Comparison of ENCODE assay signal across 21 mouse cellular contexts in genomic region chr8:106006413-106006812, GRCm38 (mm10). TPM values are rescaled to one million over a fixed set of nuclear protein-coding genes. Genes with fewer than 3 reads are reported as not detected.
DNase-seq lines count a peak whose midpoint lies in the region; ATAC-seq and TF ChIP-seq lines count a peak whose summit lies in the region.
"Had no signal": no experiment of that assay in that cellular context is flagged by ENCODE, and none has a peak within 500 bp of the region (broad histone marks: within the 10 kb centered on the region; RNA-seq: fewer than 3 reads in every experiment).

No protein-coding gene starts in this region.

- no peak overlapping the region for H3K9ac ChIP-seq in kidney, embryonic 15.5 days
- no peak overlapping the region for H3K9ac ChIP-seq in midbrain, postnatal 0 days (replicated peaks; ENCODE audit: low read length, poor library complexity, severe bottlenecking)
- H3K9ac ChIP-seq in midbrain, embryonic 13.5 days (replicated peaks): no peak overlapping the region
- H3K9ac ChIP-seq: heart, embryonic 13.5 days; liver, embryonic 15.5 days; neural tube, embryonic 13.5 days had no signal

- no peak for TF ChIP-seq POLR2A in kidney, adult 2 months (IDR thresholded peaks at IDR 0.05; ENCODE audit: low read depth, low read length)

- no peak overlapping the region for H3K27ac ChIP-seq in kidney, adult 2 months (ENCODE audit: insufficient read depth, low read depth, low read length)
- no peak overlapping the region for H3K27ac ChIP-seq in kidney, embryonic 15.5 days
- H3K27ac ChIP-seq in midbrain, postnatal 0 days (ENCODE audit: low read depth, low read length): no peak overlapping the region
- no peak overlapping the region for H3K27ac ChIP-seq in midbrain, embryonic 13.5 days
- peak overlapping the region; percentile 93 for H3K27ac ChIP-seq in macrophage
- H3K27ac ChIP-seq: heart, embryonic 13.5 days; liver, embryonic 15.5 days; neural tube, embryonic 13.5 days had no signal

- peak; percentile 14 for DNase-seq in kidney, adult 2 months
- DNase-seq in midbrain, postnatal 0 days (ENCODE audit: low spot score): no peak
- DNase-seq in ES-CJ7 (ENCODE audit: low read depth, low spot score): peak; percentile 25
- no peak for DNase-seq in T-cell, adult 2 months (ENCODE audit: low spot score)
- DNase-seq in urinary bladder, postnatal 36 days (ENCODE audit: low spot score in 2 of 2): no peak
- DNase-seq: cerebellum, adult 8-10 months; gastrocnemius, postnatal 14 days; kidney, adult 11 months; spleen, adult 18-20 months had no signal

- TF ChIP-seq CTCF in kidney, adult 2 months (conservative IDR thresholded peaks at IDR 0.05; ENCODE audit: insufficient read depth, insufficient read length, low read depth, low read length): peak; percentile 33; the same call in 1 of the 2 replicates
- peak; percentile 25; the same call in 1 of the 2 replicates for TF ChIP-seq CTCF in midbrain, postnatal 0 days (IDR thresholded peaks at IDR 0.05)

- H3K4me2 ChIP-seq in kidney, embryonic 15.5 days: no peak overlapping the region
- no peak overlapping the region for H3K4me2 ChIP-seq in midbrain, postnatal 0 days (ENCODE audit: low read depth, low read length, poor library complexity, severe bottlenecking)
- H3K4me2 ChIP-seq in midbrain, embryonic 13.5 days (replicated peaks): no peak overlapping the region
- H3K4me2 ChIP-seq: heart, embryonic 13.5 days; liver, embryonic 15.5 days; neural tube, embryonic 13.5 days had no signal

- peaks cover 33% of the 10 kb centered on the region for H3K79me2 ChIP-seq in macrophage (ENCODE audit: inconsistent target)

- H3K9me3 ChIP-seq in kidney, embryonic 15.5 days (replicated peaks): no peaks in the 10 kb centered on the region
- no peaks in the 10 kb centered on the region for H3K9me3 ChIP-seq in midbrain, postnatal 0 days (ENCODE audit: low read length)
- H3K9me3 ChIP-seq in midbrain, embryonic 13.5 days: no peaks in the 10 kb centered on the region
- H3K9me3 ChIP-seq: G1E; heart, embryonic 13.5 days; liver, embryonic 15.5 days; neural tube, embryonic 13.5 days had no signal

- no peaks in the 10 kb centered on the region for H3K27me3 ChIP-seq in kidney, adult 2 months (replicated peaks; ENCODE audit: control insufficient read depth, insufficient read depth, low read length)
- no peaks in the 10 kb centered on the region for H3K27me3 ChIP-seq in kidney, embryonic 15.5 days
- H3K27me3 ChIP-seq in midbrain, postnatal 0 days (ENCODE audit: insufficient read depth, low read length): no peaks in the 10 kb centered on the region
- no peaks in the 10 kb centered on the region for H3K27me3 ChIP-seq in midbrain, embryonic 13.5 days
- H3K27me3 ChIP-seq: heart, embryonic 13.5 days; liver, embryonic 15.5 days; neural tube, embryonic 13.5 days had no signal

- WGBS in kidney, adult 2 months: 90% methylated on average over 4 of the region's 4 CpGs
- 89% methylated on average over 4 of the region's 4 CpGs for WGBS in kidney, embryonic 15.5 days
- 96% methylated on average over 4 of the region's 4 CpGs for WGBS in midbrain, postnatal 0 days
- 93% methylated on average over 4 of the region's 4 CpGs for WGBS in midbrain, embryonic 13.5 days
- WGBS in macrophage (ENCODE audit: missing documents): 91% methylated on average over 4 of the region's 4 CpGs

- H3K4me1 ChIP-seq in kidney, adult 2 months (ENCODE audit: control insufficient read depth, insufficient read depth, low read length): peaks cover 5% of the 10 kb centered on the region; the same call in 1 of the 2 replicates
- H3K4me1 ChIP-seq in kidney, embryonic 15.5 days: peaks cover 13% of the 10 kb centered on the region
- peaks cover 12% of the 10 kb centered on the region for H3K4me1 ChIP-seq in midbrain, postnatal 0 days (ENCODE audit: insufficient read depth, low read length)
- H3K4me1 ChIP-seq in midbrain, embryonic 13.5 days (replicated peaks): peaks cover 13% of the 10 kb centered on the region

- ATAC-seq in kidney, embryonic 15.5 days (replicated peaks; ENCODE audit: low FRiP score): no peak
- no peak for ATAC-seq in midbrain, postnatal 0 days (ENCODE audit: low FRiP score)
- ATAC-seq in midbrain, embryonic 13.5 days: no peak
- ATAC-seq: forebrain, embryonic 16.5 days had no signal

- H3K36me3 ChIP-seq in kidney, adult 2 months (ENCODE audit: control insufficient read depth, insufficient read depth, low read length): no peaks in the 10 kb centered on the region
- H3K36me3 ChIP-seq in kidney, embryonic 15.5 days: peaks cover 4% of the 10 kb centered on the region; the same call in 1 of the 2 replicates
- H3K36me3 ChIP-seq in midbrain, postnatal 0 days (ENCODE audit: insufficient read depth, low read length): no peaks in the 10 kb centered on the region
- 0 out of 2 replicates have a peak, but pooled peaks cover 7% of the 10 kb centered on the region for H3K36me3 ChIP-seq in midbrain, embryonic 13.5 days
- H3K36me3 ChIP-seq in macrophage (ENCODE audit: inconsistent target): no peaks in the 10 kb centered on the region
- H3K36me3 ChIP-seq: liver, embryonic 15.5 days had no signal

- no peak overlapping the region for H3K4me3 ChIP-seq in kidney, adult 2 months (ENCODE audit: insufficient read depth, low read depth, low read length)
- no peak overlapping the region for H3K4me3 ChIP-seq in kidney, embryonic 15.5 days (replicated peaks)
- H3K4me3 ChIP-seq in midbrain, postnatal 0 days (ENCODE audit: low read depth, low read length): no peak overlapping the region
- H3K4me3 ChIP-seq in midbrain, embryonic 13.5 days (replicated peaks): no peak overlapping the region
- no peak overlapping the region for H3K4me3 ChIP-seq in macrophage (ENCODE audit: inconsistent target)
- H3K4me3 ChIP-seq: heart, embryonic 13.5 days; liver, embryonic 15.5 days; neural tube, embryonic 13.5 days had no signal

RNA-seq across cellular contexts. Expression of gene Dpep2nb, which starts 0.6 kb away (rescaled TPM):
- 0.06 TPM in 1 of 2 replicates, not detected in the other for polyA plus RNA-seq in kidney, adult 2 months (2012; rRNA removed)
- polyA plus RNA-seq in kidney, embryonic 15.5 days (2015; fragmentation: Nextera tagmentation; extraction: Ambion mirVana): 0.18 TPM in 1 of 2 replicates, not detected in the other
- not detected in 2 replicates for total RNA-seq in midbrain, postnatal 0 days (2014; rRNA removed)
- not detected in 2 replicates for polyA plus RNA-seq in midbrain, postnatal 0 days (2015; fragmentation: Nextera tagmentation; extraction: Ambion mirVana)
- not detected in 2 replicates for polyA plus RNA-seq in midbrain, embryonic 13.5 days (2015; fragmentation: Nextera tagmentation; extraction: Ambion mirVana)
- 1 to 10 TPM in 7 of 26 experiments, under 1 TPM in 4, not detected in 15; 0.80 to 2.4 (median 1.1) TPM for total RNA-seq in macrophage (2018; cell fraction: chromatin; rRNA removed)
- total RNA-seq in macrophage (2018; cell fraction: cytosol; rRNA removed): under 1 TPM in 13 of 26 experiments, not detected in 13; 0.10 to 0.61 (median 0.18) TPM
- 10 to 100 TPM in 1 of 26 experiments, 1 to 10 TPM in 13, under 1 TPM in 5, not detected in 7; 0.46 to 11.4 (median 2.8) TPM for total RNA-seq in macrophage (2018; cell fraction: nucleus; rRNA removed)
- not detected in 3 replicates for polyA plus RNA-seq in macrophage (2018)
- total RNA-seq: gastrocnemius, postnatal 14 days; layer of hippocampus, adult 18-20 months; left cerebral cortex, postnatal 10 days had no signal
- polyA plus RNA-seq: forebrain, embryonic 16.5 days; G1E; liver, embryonic 15.5 days had no signal

RNA-seq across cellular contexts. Expression of gene Ddx28, which starts 5.3 kb away (rescaled TPM):
- 8.0 and 8.4 TPM in 2 replicates for polyA plus RNA-seq in kidney, adult 2 months (2012; rRNA removed)
- polyA plus RNA-seq in kidney, embryonic 15.5 days (2015; fragmentation: Nextera tagmentation; extraction: Ambion mirVana): 17.0 and 18.9 TPM in 2 replicates
- total RNA-seq in midbrain, postnatal 0 days (2014; rRNA removed): 29.7 and 36.3 TPM in 2 replicates
- 22.8 and 22.9 TPM in 2 replicates for polyA plus RNA-seq in midbrain, postnatal 0 days (2015; fragmentation: Nextera tagmentation; extraction: Ambion mirVana)
- 19.1 and 20.6 TPM in 2 replicates for polyA plus RNA-seq in midbrain, embryonic 13.5 days (2015; fragmentation: Nextera tagmentation; extraction: Ambion mirVana)
- total RNA-seq in macrophage (2018; cell fraction: chromatin; rRNA removed): 10 to 100 TPM in 2 of 26 experiments, 1 to 10 TPM in 24; 3.6 to 10.7 (median 6.9) TPM
- total RNA-seq in macrophage (2018; cell fraction: cytosol; rRNA removed): 10 to 100 TPM; 14.7 to 22.6 (median 19.5) TPM
- 10 to 100 TPM in 24 of 26 experiments, 1 to 10 TPM in 2; 8.5 to 24.3 (median 16.6) TPM for total RNA-seq in macrophage (2018; cell fraction: nucleus; rRNA removed)
- polyA plus RNA-seq in macrophage (2018): 10.2 to 19.4 TPM (median 15.9 TPM) in 3 replicates

RNA-seq across cellular contexts. Expression of gene Dus2, which starts 15.3 kb away (rescaled TPM):
- polyA plus RNA-seq in kidney, adult 2 months (2012; rRNA removed): 10.2 and 11.6 TPM in 2 replicates
- 20.5 and 23.3 TPM in 2 replicates for polyA plus RNA-seq in kidney, embryonic 15.5 days (2015; fragmentation: Nextera tagmentation; extraction: Ambion mirVana)
- total RNA-seq in midbrain, postnatal 0 days (2014; rRNA removed): 16.3 and 18.8 TPM in 2 replicates
- 21.3 and 22.2 TPM in 2 replicates for polyA plus RNA-seq in midbrain, postnatal 0 days (2015; fragmentation: Nextera tagmentation; extraction: Ambion mirVana)
- polyA plus RNA-seq in midbrain, embryonic 13.5 days (2015; fragmentation: Nextera tagmentation; extraction: Ambion mirVana): 19.3 and 23.0 TPM in 2 replicates
- total RNA-seq in macrophage (2018; cell fraction: chromatin; rRNA removed): 10 to 100 TPM; 35.4 to 88.9 (median 46.9) TPM
- total RNA-seq in macrophage (2018; cell fraction: cytosol; rRNA removed): 10 to 100 TPM in 11 of 26 experiments, 1 to 10 TPM in 15; 6.7 to 12.7 (median 9.4) TPM
- total RNA-seq in macrophage (2018; cell fraction: nucleus; rRNA removed): 10 to 100 TPM; 21.8 to 40.3 (median 25.2) TPM
- 7.6 to 13.0 TPM (median 7.7 TPM) in 3 replicates for polyA plus RNA-seq in macrophage (2018)

RNA-seq across cellular contexts. Expression of gene Dpep3, which starts 27.2 kb away (rescaled TPM):
- 0.05 and 0.10 TPM in 2 replicates for polyA plus RNA-seq in kidney, adult 2 months (2012; rRNA removed)
- polyA plus RNA-seq in kidney, embryonic 15.5 days (2015; fragmentation: Nextera tagmentation; extraction: Ambion mirVana): not detected in 2 replicates
- total RNA-seq in midbrain, postnatal 0 days (2014; rRNA removed): not detected in 2 replicates
- polyA plus RNA-seq in midbrain, postnatal 0 days (2015; fragmentation: Nextera tagmentation; extraction: Ambion mirVana): not detected in 2 replicates
- not detected in 2 replicates for polyA plus RNA-seq in midbrain, embryonic 13.5 days (2015; fragmentation: Nextera tagmentation; extraction: Ambion mirVana)
- 10 to 100 TPM in 8 of 26 experiments, 1 to 10 TPM in 17, under 1 TPM in 1; 0.77 to 39.0 (median 4.7) TPM for total RNA-seq in macrophage (2018; cell fraction: chromatin; rRNA removed)
- under 1 TPM in 24 of 26 experiments, not detected in 2; 0.08 to 0.86 (median 0.19) TPM for total RNA-seq in macrophage (2018; cell fraction: cytosol; rRNA removed)
- 10 to 100 TPM in 10 of 26 experiments, 1 to 10 TPM in 16; 1.2 to 37.0 (median 6.7) TPM for total RNA-seq in macrophage (2018; cell fraction: nucleus; rRNA removed)
- polyA plus RNA-seq in macrophage (2018): 0.10 to 0.34 TPM in 2 of 3 replicates, not detected in the other
- total RNA-seq: gastrocnemius, postnatal 14 days; layer of hippocampus, adult 18-20 months; left cerebral cortex, postnatal 10 days; megakaryocyte, adult 5-6 weeks had no signal
- polyA plus RNA-seq: forebrain, embryonic 16.5 days; G1E; heart, embryonic 13.5 days; hindbrain, embryonic 11.5 days; liver, embryonic 15.5 days; neural tube, embryonic 13.5 days had no signal

RNA-seq across cellular contexts. Expression of gene Slc12a4, which starts 40.5 kb away (rescaled TPM):
- 30.9 and 33.5 TPM in 2 replicates for polyA plus RNA-seq in kidney, adult 2 months (2012; rRNA removed)
- polyA plus RNA-seq in kidney, embryonic 15.5 days (2015; fragmentation: Nextera tagmentation; extraction: Ambion mirVana): 30.1 and 33.9 TPM in 2 replicates
- total RNA-seq in midbrain, postnatal 0 days (2014; rRNA removed): 11.8 and 12.1 TPM in 2 replicates
- polyA plus RNA-seq in midbrain, postnatal 0 days (2015; fragmentation: Nextera tagmentation; extraction: Ambion mirVana): 9.6 and 12.0 TPM in 2 replicates
- 5.2 and 5.6 TPM in 2 replicates for polyA plus RNA-seq in midbrain, embryonic 13.5 days (2015; fragmentation: Nextera tagmentation; extraction: Ambion mirVana)
- 100 to 1,000 TPM in 7 of 26 experiments, 10 to 100 TPM in 19; 36.5 to 518 (median 63.6) TPM for total RNA-seq in macrophage (2018; cell fraction: chromatin; rRNA removed)
- total RNA-seq in macrophage (2018; cell fraction: cytosol; rRNA removed): 10 to 100 TPM; 12.3 to 47.4 (median 24.5) TPM
- total RNA-seq in macrophage (2018; cell fraction: nucleus; rRNA removed): 100 to 1,000 TPM in 5 of 26 experiments, 10 to 100 TPM in 21; 34.2 to 296 (median 56.7) TPM
- 16.1 to 37.5 TPM (median 23.1 TPM) in 3 replicates for polyA plus RNA-seq in macrophage (2018)

Comparison
In these comparisons a context has a peak if more than half of its experiments do, and no peak if none do; other contexts are left out.
1. DNase-seq: peak in kidney, adult 2 months (single experiment) and ES-CJ7 (single experiment); none in midbrain, postnatal 0 days (single experiment), T-cell, adult 2 months (single experiment) and urinary bladder, postnatal 36 days (0 of 2).